Mouse (Mus musculus): ENCODE results near the gene Cacna1c. TPM values are rescaled to one million over a fixed set of nuclear protein-coding genes. Genes with fewer than 3 reads are reported as not detected.

Cacna1c gene
- polyA plus RNA-seq, 1 experiment from 2014 or later: 4.8 TPM

DNA sequence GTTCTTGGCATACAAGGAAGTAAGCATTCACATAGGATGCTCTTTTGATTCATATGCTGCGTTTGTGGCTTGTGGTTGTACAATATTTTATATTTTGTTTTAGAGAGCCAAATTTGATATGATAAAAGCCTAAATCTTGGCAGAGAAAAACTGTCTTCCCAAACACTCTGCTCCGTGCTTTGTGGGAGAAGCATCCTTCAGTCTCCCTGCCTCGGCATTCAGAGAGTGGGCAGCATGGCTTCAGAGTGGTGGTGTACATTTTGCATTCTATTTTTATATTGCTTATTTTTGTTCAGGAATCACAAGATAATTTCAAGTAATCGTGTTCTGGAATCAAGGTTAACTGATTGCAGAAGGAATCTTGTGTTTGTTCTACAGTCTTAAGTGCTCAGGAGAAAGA, 4.7 kb downstream of the Cacna1c start:
- WGBS: 72% methylated on average over 4 of the region's 4 CpGs
- no peak for DNase-seq (ENCODE audit: low spot score)
- H3K27ac ChIP-seq (ENCODE audit: low read length): no peak overlapping the region
- ATAC-seq: no peak
- H3K4me2 ChIP-seq (replicated peaks; ENCODE audit: low read depth, low read length): no peak overlapping the region
- no peak overlapping the region for H3K4me3 ChIP-seq (ENCODE audit: low read depth, low read length)
- H3K9ac ChIP-seq (replicated peaks; ENCODE audit: low read depth): no peak overlapping the region
- no peaks in the 10 kb centered on the region for H3K4me1 ChIP-seq (ENCODE audit: insufficient read depth, low read depth, low read length)
- TF ChIP-seq EP300 (IDR thresholded peaks at IDR 0.05) (no peak), CTCF (IDR thresholded peaks at IDR 0.05) (no peak)
- peaks cover 27% of the 10 kb centered on the region; the same call in 1 of the 2 replicates for H3K36me3 ChIP-seq (ENCODE audit: insufficient read depth, low read length)
- no peaks in the 10 kb centered on the region for H3K27me3 ChIP-seq (replicated peaks; ENCODE audit: insufficient read depth, low read length)
- no peaks in the 10 kb centered on the region for H3K9me3 ChIP-seq (ENCODE audit: low read length)

DNA sequence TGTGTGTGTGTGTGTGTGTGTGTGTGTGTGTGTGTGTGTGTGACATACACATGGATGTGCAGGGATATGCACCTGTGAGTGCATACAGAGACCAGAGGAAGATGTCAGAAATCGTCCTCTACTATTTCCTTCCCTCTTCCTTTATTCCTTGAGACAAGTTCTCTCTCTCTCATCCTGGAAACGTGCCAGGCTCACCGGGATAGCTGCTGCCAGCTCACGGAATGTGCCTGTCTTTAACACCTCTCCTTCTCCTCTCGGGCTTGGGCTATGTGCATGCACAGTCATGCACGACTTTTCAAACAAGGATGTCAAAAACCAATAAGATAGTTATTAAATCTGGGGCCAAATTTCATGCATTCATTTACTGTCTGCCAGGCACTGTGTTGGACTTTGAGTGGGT, 8.6 kb downstream of the Cacna1c start:
- Histone ChIP-seq H3K27ac (ENCODE audit: low read length) (no peak overlapping the region), H3K4me1 (ENCODE audit: insufficient read depth, low read depth, low read length) (no peaks in the 10 kb centered on the region), H3K36me3 (ENCODE audit: insufficient read depth, low read length) (peaks cover 8% of the 10 kb centered on the region; the same call in 1 of the 2 replicates), H3K9me3 (ENCODE audit: low read length) (no peaks in the 10 kb centered on the region), H3K9ac (replicated peaks; ENCODE audit: low read depth) (no peak overlapping the region), H3K27me3 (replicated peaks; ENCODE audit: insufficient read depth, low read length) (no peaks in the 10 kb centered on the region), H3K4me2 (replicated peaks; ENCODE audit: low read depth, low read length) (no peak overlapping the region), H3K4me3 (ENCODE audit: low read depth, low read length) (no peak overlapping the region)
- no peak for DNase-seq (ENCODE audit: low spot score)
- 53% methylated on average over 6 of the region's 6 CpGs for WGBS
- no peak for ATAC-seq
- TF ChIP-seq CTCF (IDR thresholded peaks at IDR 0.05) (no peak), EP300 (IDR thresholded peaks at IDR 0.05) (no peak)

DNA sequence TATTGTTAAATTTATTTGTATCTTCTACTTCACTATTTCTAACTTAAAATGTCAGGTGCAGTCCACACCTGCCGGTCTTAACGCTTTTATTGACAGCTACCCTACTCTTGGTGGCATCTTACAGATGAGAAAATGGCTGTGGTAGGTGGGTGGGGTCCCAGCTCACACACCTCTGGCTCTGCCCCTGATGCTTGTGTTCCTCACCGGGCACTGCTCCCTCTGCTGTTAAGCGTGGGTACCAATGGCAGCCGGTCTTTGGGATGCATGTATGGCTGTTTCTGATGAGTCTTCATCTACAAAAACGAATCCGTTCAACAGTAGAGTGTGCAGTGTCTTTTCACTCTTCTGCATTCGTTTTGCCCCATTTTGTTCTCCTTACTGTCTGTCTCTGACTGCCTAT, 9.6 kb downstream of the Cacna1c start:
- no peak overlapping the region for H3K4me3 ChIP-seq (ENCODE audit: low read depth, low read length)
- H3K27ac ChIP-seq (ENCODE audit: low read length): no peak overlapping the region
- no peak overlapping the region for H3K4me2 ChIP-seq (replicated peaks; ENCODE audit: low read depth, low read length)
- no peak overlapping the region for H3K9ac ChIP-seq (replicated peaks; ENCODE audit: low read depth)
- no peaks in the 10 kb centered on the region for H3K9me3 ChIP-seq (ENCODE audit: low read length)
- DNase-seq (ENCODE audit: low spot score): peak; percentile 11
- peak; percentile 64 for TF ChIP-seq CTCF (IDR thresholded peaks at IDR 0.05)
- TF ChIP-seq EP300 (IDR thresholded peaks at IDR 0.05): no peak
- no peak for ATAC-seq
- H3K4me1 ChIP-seq (ENCODE audit: insufficient read depth, low read depth, low read length): no peaks in the 10 kb centered on the region
- no peaks in the 10 kb centered on the region for H3K27me3 ChIP-seq (replicated peaks; ENCODE audit: insufficient read depth, low read length)
- 54% methylated on average over 8 of the region's 8 CpGs for WGBS
- peaks cover 5% of the 10 kb centered on the region; the same call in 1 of the 2 replicates for H3K36me3 ChIP-seq (ENCODE audit: insufficient read depth, low read length)

DNA sequence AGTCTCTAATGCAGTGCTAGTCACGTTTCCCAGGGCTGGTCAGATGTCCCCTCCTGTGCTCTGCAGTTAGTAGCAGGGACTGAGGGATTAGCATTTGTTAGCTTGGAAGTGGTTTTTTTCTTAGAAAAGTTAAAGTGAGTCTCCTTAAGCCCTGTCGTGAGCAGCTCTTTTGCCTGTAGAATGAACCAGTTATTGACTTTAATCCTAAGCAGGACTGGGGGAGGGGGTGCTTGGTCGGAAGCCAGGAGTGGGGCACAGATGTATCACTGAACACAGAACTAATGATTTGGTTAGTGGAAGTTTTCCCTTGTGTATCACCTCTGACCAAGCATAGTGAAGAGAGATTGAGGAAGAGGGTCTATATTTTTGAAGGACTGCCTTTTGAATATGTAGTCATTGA, 12.4 kb downstream of the Cacna1c start:
- TF ChIP-seq EP300 (IDR thresholded peaks at IDR 0.05) (no peak), CTCF (IDR thresholded peaks at IDR 0.05) (no peak)
- no peak overlapping the region for H3K4me3 ChIP-seq (ENCODE audit: low read depth, low read length)
- no peak overlapping the region for H3K9ac ChIP-seq (replicated peaks; ENCODE audit: low read depth)
- no peak for DNase-seq (ENCODE audit: low spot score)
- 64% methylated on average over 3 of the region's 3 CpGs for WGBS
- no peak for ATAC-seq
- H3K27ac ChIP-seq (ENCODE audit: low read length): no peak overlapping the region
- no peak overlapping the region for H3K4me2 ChIP-seq (replicated peaks; ENCODE audit: low read depth, low read length)
- no peaks in the 10 kb centered on the region for H3K4me1 ChIP-seq (ENCODE audit: insufficient read depth, low read depth, low read length)
- no peaks in the 10 kb centered on the region for H3K9me3 ChIP-seq (ENCODE audit: low read length)
- H3K27me3 ChIP-seq (replicated peaks; ENCODE audit: insufficient read depth, low read length): no peaks in the 10 kb centered on the region
- H3K36me3 ChIP-seq (ENCODE audit: insufficient read depth, low read length): 0 out of 2 replicates have a peak, but pooled peaks cover 3% of the 10 kb centered on the region

DNA sequence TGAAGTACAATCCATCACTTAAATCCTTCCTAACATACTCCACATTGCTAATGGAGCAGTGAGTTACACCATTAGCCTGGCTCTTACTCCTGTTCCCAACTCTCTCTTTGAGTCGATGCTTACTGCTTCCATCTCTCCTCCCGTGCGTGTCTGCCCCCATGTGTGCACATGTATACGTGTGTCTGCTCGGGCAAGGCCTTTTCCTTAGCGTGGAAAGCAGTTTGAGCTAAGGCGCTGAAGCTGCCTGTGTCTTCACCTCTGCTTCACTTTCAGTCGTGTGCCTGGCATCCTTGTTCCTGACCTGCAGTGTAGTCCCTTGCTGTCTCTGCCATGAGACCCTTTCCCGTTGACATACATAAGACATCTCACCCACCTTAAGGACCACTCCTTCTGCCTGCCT, 14.0 kb downstream of the Cacna1c start:
- Histone ChIP-seq H3K36me3 (ENCODE audit: insufficient read depth, low read length) (0 out of 2 replicates have a peak, but pooled peaks cover 3% of the 10 kb centered on the region), H3K9ac (replicated peaks; ENCODE audit: low read depth) (no peak overlapping the region), H3K4me1 (ENCODE audit: insufficient read depth, low read depth, low read length) (no peaks in the 10 kb centered on the region), H3K9me3 (ENCODE audit: low read length) (no peaks in the 10 kb centered on the region), H3K27ac (ENCODE audit: low read length) (no peak overlapping the region), H3K4me3 (ENCODE audit: low read depth, low read length) (no peak overlapping the region), H3K27me3 (replicated peaks; ENCODE audit: insufficient read depth, low read length) (no peaks in the 10 kb centered on the region), H3K4me2 (replicated peaks; ENCODE audit: low read depth, low read length) (no peak overlapping the region)
- no peak for TF ChIP-seq EP300 (IDR thresholded peaks at IDR 0.05)
- no peak for TF ChIP-seq CTCF (IDR thresholded peaks at IDR 0.05)
- DNase-seq (ENCODE audit: low spot score) (no peak), ATAC-seq (no peak)
- 85% methylated on average over 9 of the region's 9 CpGs for WGBS

DNA sequence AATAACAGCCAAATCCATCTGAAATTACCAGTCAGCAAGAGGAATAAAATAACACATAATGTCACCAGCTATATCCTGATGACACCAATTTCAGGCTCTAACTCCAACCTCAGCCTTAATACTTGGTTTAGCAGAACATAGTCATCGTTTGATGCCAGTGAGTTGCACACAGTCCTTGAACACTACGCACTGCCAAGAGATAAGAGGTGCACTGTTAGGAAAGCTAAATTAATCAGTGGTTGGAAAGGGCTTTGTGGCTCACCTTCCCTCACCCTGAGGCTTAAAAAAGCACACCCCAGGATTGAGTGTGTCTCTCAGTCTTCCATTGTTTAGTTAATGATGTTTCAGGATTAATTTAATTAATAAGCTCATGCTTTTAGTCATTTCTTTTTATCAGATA, 16.0 kb downstream of the Cacna1c start:
- Histone ChIP-seq H3K36me3 (ENCODE audit: insufficient read depth, low read length) (0 out of 2 replicates have a peak, but pooled peaks cover 3% of the 10 kb centered on the region), H3K4me1 (ENCODE audit: insufficient read depth, low read depth, low read length) (0 out of 2 replicates have a peak, but pooled peaks cover 3% of the 10 kb centered on the region), H3K27me3 (replicated peaks; ENCODE audit: insufficient read depth, low read length) (no peaks in the 10 kb centered on the region), H3K9me3 (ENCODE audit: low read length) (no peaks in the 10 kb centered on the region), H3K4me3 (ENCODE audit: low read depth, low read length) (no peak overlapping the region), H3K9ac (replicated peaks; ENCODE audit: low read depth) (no peak overlapping the region), H3K27ac (ENCODE audit: low read length) (no peak overlapping the region), H3K4me2 (replicated peaks; ENCODE audit: low read depth, low read length) (no peak overlapping the region)
- 63% methylated on average over 2 of the region's 2 CpGs for WGBS
- ATAC-seq: no peak
- DNase-seq (ENCODE audit: low spot score): no peak
- TF ChIP-seq EP300 (IDR thresholded peaks at IDR 0.05) (no peak), CTCF (IDR thresholded peaks at IDR 0.05) (no peak)

DNA sequence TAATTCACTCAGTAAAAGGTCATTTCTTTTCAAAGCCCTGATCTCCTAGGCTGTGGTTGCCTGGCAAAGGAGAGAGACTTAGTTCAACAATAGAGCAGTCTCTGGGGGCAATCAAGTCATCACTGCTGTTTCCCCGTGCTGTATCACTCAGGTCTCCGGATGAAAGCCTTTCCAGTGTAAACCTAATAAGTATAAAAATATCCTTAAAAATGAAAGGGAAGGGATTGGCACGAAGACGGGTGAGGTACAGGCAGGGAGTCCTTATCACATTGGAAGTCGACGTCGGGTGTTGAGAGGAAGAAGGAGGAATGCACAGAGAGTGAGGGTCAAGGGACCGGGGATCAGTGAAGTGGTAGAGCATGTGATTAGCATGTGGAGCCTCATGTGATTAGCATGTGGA, 19.1 kb downstream of the Cacna1c start:
- H3K9ac ChIP-seq (replicated peaks; ENCODE audit: low read depth): no peak overlapping the region
- no peak overlapping the region for H3K27ac ChIP-seq (ENCODE audit: low read length)
- no peaks in the 10 kb centered on the region for H3K27me3 ChIP-seq (replicated peaks; ENCODE audit: insufficient read depth, low read length)
- WGBS: 41% methylated on average over 8 of the region's 8 CpGs
- H3K4me2 ChIP-seq (replicated peaks; ENCODE audit: low read depth, low read length): no peak overlapping the region
- DNase-seq (ENCODE audit: low spot score): no peak
- H3K36me3 ChIP-seq (ENCODE audit: insufficient read depth, low read length): 0 out of 2 replicates have a peak, but pooled peaks cover 3% of the 10 kb centered on the region
- peaks cover 6% of the 10 kb centered on the region; the same call in 1 of the 2 replicates for H3K4me1 ChIP-seq (ENCODE audit: insufficient read depth, low read depth, low read length)
- H3K4me3 ChIP-seq (ENCODE audit: low read depth, low read length): no peak overlapping the region
- TF ChIP-seq CTCF (IDR thresholded peaks at IDR 0.05) (no peak), EP300 (IDR thresholded peaks at IDR 0.05) (no peak)
- no peak for ATAC-seq
- H3K9me3 ChIP-seq (ENCODE audit: low read length): no peaks in the 10 kb centered on the region

All from lung, postnatal 0 days (tissue).